Mouse (Mus musculus) liver, postnatal 0 days (tissue): ENCODE data around the gene Mtcl1.

Source experiments
- CTCF ChIP-seq: sonication (generic); IDR thresholded peaks from 2 replicates; pipeline ENCODE4 v1.5.1; 2016; ENCODE audit warnings: antibody characterized with exemption, low read depth
- EP300 ChIP-seq: IDR thresholded peaks from 2 replicates; pipeline ENCODE4 v1.6.1; 2016; ENCODE audit warnings: antibody characterized with exemption, low read depth, mild to moderate bottlenecking

GRCm38 (mm10) chr17:66357171-66358025 lies 92.2 kb downstream of the Mtcl1 start:
- no peak for TF ChIP-seq CTCF
- no peak for TF ChIP-seq EP300
